ENCODE assay signal across 8 mouse cellular contexts in genomic region chr16:84879146-84879545, GRCm38 (mm10). TPM values are rescaled to one million over a fixed set of nuclear protein-coding genes. Genes with fewer than 3 reads are reported as not detected.
DNase-seq lines count a peak whose midpoint lies in the region; ATAC-seq lines count a peak whose summit lies in the region.

No protein-coding gene starts in this region.

- H3K36me3 ChIP-seq in heart, embryonic 12.5 days: no peaks in the 10 kb centered on the region

- no peaks in the 10 kb centered on the region for H3K9me3 ChIP-seq in heart, embryonic 12.5 days (replicated peaks)

- no peak for ATAC-seq in heart, embryonic 12.5 days (ENCODE audit: insufficient number of reproducible peaks, low FRiP score)
- peak; percentile 94 for ATAC-seq in granulocyte monocyte progenitor cell, adult 5-6 weeks (replicated peaks; ENCODE audit: poor library complexity, severe bottlenecking)

- no peaks in the 10 kb centered on the region for H3K27me3 ChIP-seq in heart, embryonic 12.5 days (replicated peaks)

- 21% methylated on average over 5 of the region's 5 CpGs for WGBS in heart, embryonic 12.5 days

- 0 out of 2 replicates have a peak, but pooled peaks cover 3% of the 10 kb centered on the region for H3K4me1 ChIP-seq in heart, embryonic 12.5 days (replicated peaks)

- H3K4me3 ChIP-seq in heart, embryonic 12.5 days: no peak overlapping the region

- H3K4me2 ChIP-seq in heart, embryonic 12.5 days: no peak overlapping the region

- DNase-seq in heart, adult 18-20 months: peak; percentile 51 to 85
- peak; percentile 78 for DNase-seq in adrenal gland, postnatal 14 days
- peak; percentile 65 for DNase-seq in embryo, embryonic 9.5 days (ENCODE audit: extremely low spot score)
- DNase-seq in layer of hippocampus, adult 9-10 months (ENCODE audit: low spot score): peak; percentile 36
- peak; percentile 83 for DNase-seq in lung, postnatal 36 days
- peak; percentile 32 to 34 for DNase-seq in right cerebral cortex, postnatal 36 days (ENCODE audit: low spot score in 2 of 2)

- no peak overlapping the region for H3K9ac ChIP-seq in heart, embryonic 12.5 days

- H3K27ac ChIP-seq in heart, embryonic 12.5 days (ENCODE audit: poor library complexity, severe bottlenecking): no peak overlapping the region

RNA-seq across cellular contexts. Expression of gene Atp5j, which starts 43.7 kb away (rescaled TPM):
- 1,000 to 10,000 TPM; 1,761 to 1,766 TPM for total RNA-seq in heart, adult 18-20 months (2021)
- polyA plus RNA-seq in heart, embryonic 12.5 days (2016; fragmentation: Nextera tagmentation; extraction: Ambion mirVana): 1,342 and 1,366 TPM in 2 replicates
- 415 and 429 TPM in 2 replicates for total RNA-seq in adrenal gland, postnatal 14 days (2021)
- 504 and 603 TPM in 2 replicates for total RNA-seq in granulocyte monocyte progenitor cell, adult 5-6 weeks (2014; fragmentation: Nextera tagmentation)
- 303 and 340 TPM in 2 replicates for total RNA-seq in granulocyte monocyte progenitor cell, adult 5-6 weeks (2017)

RNA-seq across cellular contexts. Expression of gene Gabpa, which starts 44.4 kb away (rescaled TPM):
- total RNA-seq in heart, adult 18-20 months (2021): 10 to 100 TPM; 43.4 to 44.6 TPM
- 44.4 and 47.2 TPM in 2 replicates for polyA plus RNA-seq in heart, embryonic 12.5 days (2016; fragmentation: Nextera tagmentation; extraction: Ambion mirVana)
- 55.0 and 59.0 TPM in 2 replicates for total RNA-seq in adrenal gland, postnatal 14 days (2021)
- total RNA-seq in granulocyte monocyte progenitor cell, adult 5-6 weeks (2014; fragmentation: Nextera tagmentation): 45.8 and 70.9 TPM in 2 replicates
- total RNA-seq in granulocyte monocyte progenitor cell, adult 5-6 weeks (2017): 67.8 and 69.3 TPM in 2 replicates

Comparison
In these comparisons a context has a peak if more than half of its experiments do, and no peak if none do; other contexts are left out.
1. DNase-seq: peak in every context shown above with its lines; median percentile 83 in lung, postnatal 36 days; 78 in adrenal gland, postnatal 14 days; 68 in heart, adult 18-20 months; 65 in embryo, embryonic 9.5 days; 36 in layer of hippocampus, adult 9-10 months; 33 in right cerebral cortex, postnatal 36 days.